In the genomic region with DNA sequence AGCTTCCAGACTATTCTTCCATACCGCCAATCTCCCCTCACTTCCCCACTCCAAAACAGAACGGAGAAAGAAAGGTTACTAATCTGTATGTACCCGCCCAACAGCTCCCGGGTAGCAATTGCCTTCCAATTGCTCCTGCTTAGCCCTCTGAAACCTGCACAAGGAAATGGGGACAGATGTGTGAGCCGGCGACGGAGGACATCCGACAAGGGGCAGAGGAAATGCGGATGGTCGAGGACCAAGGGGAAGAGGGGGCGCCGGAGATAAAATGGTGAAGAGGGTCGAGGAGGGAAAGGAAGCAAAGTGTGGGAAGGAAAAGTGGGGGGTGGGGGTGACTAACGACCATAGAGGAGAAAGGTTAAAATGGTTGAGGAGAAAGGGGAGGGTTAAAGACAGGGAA, we compare ENCODE assay signal across 8 mouse cellular contexts. TPM values are rescaled to one million over a fixed set of nuclear protein-coding genes. Genes with fewer than 3 reads are reported as not detected.
DNase-seq lines count a peak whose midpoint lies in the region; ATAC-seq and TF ChIP-seq lines count a peak whose summit lies in the region.

No protein-coding gene starts in this region.

- H3K36me3 ChIP-seq in hindbrain, embryonic 11.5 days (ENCODE audit: control insufficient read depth, insufficient read depth, low read length): no peaks in the 10 kb centered on the region
- H3K36me3 ChIP-seq in liver, embryonic 16.5 days (ENCODE audit: control insufficient read depth, insufficient read depth): no peaks in the 10 kb centered on the region
- H3K36me3 ChIP-seq in thymus, adult 2 months (ENCODE audit: control insufficient read depth, insufficient read depth, low read length): no peaks in the 10 kb centered on the region

- TF ChIP-seq POLR2A in thymus, adult 2 months (IDR thresholded peaks at IDR 0.05; ENCODE audit: control insufficient read depth, extremely low read depth, insufficient read depth, low read length, poor library complexity): no peak

- H3K9me3 ChIP-seq in hindbrain, embryonic 11.5 days (ENCODE audit: control insufficient read depth, low read length): no peaks in the 10 kb centered on the region
- no peaks in the 10 kb centered on the region for H3K9me3 ChIP-seq in liver, embryonic 16.5 days (replicated peaks; ENCODE audit: control insufficient read depth, low read length)

- no peak for TF ChIP-seq CTCF in thymus, adult 2 months (IDR thresholded peaks at IDR 0.05; ENCODE audit: borderline replicate concordance, control insufficient read depth, extremely low read depth, insufficient read depth, low read length, poor library complexity)

- peak overlapping the region; percentile 87 for H3K4me3 ChIP-seq in hindbrain, embryonic 11.5 days (ENCODE audit: low read depth, low read length)
- H3K4me3 ChIP-seq in liver, embryonic 16.5 days (ENCODE audit: low read depth, low read length): peak overlapping the region; percentile 84
- peak overlapping the region; percentile 96 for H3K4me3 ChIP-seq in thymus, adult 2 months (ENCODE audit: control insufficient read depth, insufficient read depth, low read length)

- no peak for ATAC-seq in hindbrain, embryonic 11.5 days (ENCODE audit: low FRiP score)
- no peak for ATAC-seq in liver, embryonic 16.5 days (ENCODE audit: low read depth)

- WGBS in hindbrain, embryonic 11.5 days: 1% methylated on average over 14 of the region's 14 CpGs
- WGBS in liver, embryonic 16.5 days (ENCODE audit: insufficient replicate concordance): 2% methylated on average over 14 of the region's 14 CpGs
- WGBS in thymus, adult 2 months: 2% methylated on average over 14 of the region's 14 CpGs

- peak overlapping the region; percentile 87 for H3K27ac ChIP-seq in hindbrain, embryonic 11.5 days (ENCODE audit: low read depth, low read length)
- H3K27ac ChIP-seq in liver, embryonic 16.5 days (ENCODE audit: low read length): peak overlapping the region; percentile 77; the same call in 1 of the 2 replicates
- peak overlapping the region; percentile 8; the same call in 1 of the 2 replicates for H3K27ac ChIP-seq in thymus, adult 2 months (ENCODE audit: control insufficient read depth, insufficient read depth, low read length)

- no peaks in the 10 kb centered on the region for H3K27me3 ChIP-seq in hindbrain, embryonic 11.5 days (ENCODE audit: control insufficient read depth, insufficient read depth, low read length)
- no peaks in the 10 kb centered on the region for H3K27me3 ChIP-seq in liver, embryonic 16.5 days (ENCODE audit: control insufficient read depth, insufficient read depth, low read depth, low read length)
- H3K27me3 ChIP-seq in thymus, adult 2 months (ENCODE audit: control insufficient read depth, insufficient read depth, low read length): no peaks in the 10 kb centered on the region

- H3K4me1 ChIP-seq in hindbrain, embryonic 11.5 days (replicated peaks; ENCODE audit: control insufficient read depth, insufficient read depth, low read length): peaks cover 4% of the 10 kb centered on the region
- peaks cover 10% of the 10 kb centered on the region for H3K4me1 ChIP-seq in liver, embryonic 16.5 days (ENCODE audit: control insufficient read depth, low read depth, low read length)
- H3K4me1 ChIP-seq in thymus, adult 2 months (replicated peaks; ENCODE audit: control insufficient read depth, insufficient read depth, low read length): peaks cover 10% of the 10 kb centered on the region; the same call in 1 of the 2 replicates

- peak; percentile 12 to 25 for DNase-seq in cerebellum, postnatal 36 days
- DNase-seq in cerebellum, adult 8-10 months: no peak
- peak; percentile 15 for DNase-seq in ovary, postnatal 36 days (ENCODE audit: low spot score)
- DNase-seq in ovary, adult 18-20 months (ENCODE audit: low spot score): no peak
- peak; percentile 48 for DNase-seq in hindbrain, embryonic 11.5 days (ENCODE audit: low spot score)
- DNase-seq in thymus, adult 2 months: peak; percentile 45
- DNase-seq in layer of hippocampus, adult 9-11 months: no peak

- H3K9ac ChIP-seq in hindbrain, embryonic 11.5 days (ENCODE audit: low read depth, low read length): peak overlapping the region; percentile 96
- peak overlapping the region; percentile 89 for H3K9ac ChIP-seq in liver, embryonic 16.5 days (ENCODE audit: low read depth, low read length)

- H3K4me2 ChIP-seq in hindbrain, embryonic 11.5 days (replicated peaks; ENCODE audit: low read depth, low read length): peak overlapping the region; percentile 81
- peak overlapping the region; percentile 96 for H3K4me2 ChIP-seq in liver, embryonic 16.5 days (ENCODE audit: low read depth, low read length)

RNA-seq across cellular contexts. Expression of gene Zyg11b, which starts 0.6 kb away (rescaled TPM):
- polyA plus RNA-seq in hindbrain, embryonic 11.5 days (2014; fragmentation: Nextera tagmentation; extraction: Ambion mirVana): 18.6 and 22.2 TPM in 2 replicates
- 2.3 and 3.1 TPM in 2 replicates for polyA plus RNA-seq in liver, embryonic 16.5 days (2015; fragmentation: Nextera tagmentation; extraction: Ambion mirVana)
- polyA plus RNA-seq in thymus, adult 2 months (2012; rRNA removed): 18.0 and 18.7 TPM in 2 replicates

RNA-seq across cellular contexts. Expression of gene Coa7, which starts 27.7 kb away (rescaled TPM):
- 42.1 and 53.1 TPM in 2 replicates for polyA plus RNA-seq in hindbrain, embryonic 11.5 days (2014; fragmentation: Nextera tagmentation; extraction: Ambion mirVana)
- polyA plus RNA-seq in liver, embryonic 16.5 days (2015; fragmentation: Nextera tagmentation; extraction: Ambion mirVana): 20.5 and 26.3 TPM in 2 replicates
- 9.4 and 10.0 TPM in 2 replicates for polyA plus RNA-seq in thymus, adult 2 months (2012; rRNA removed)

Comparison
In these comparisons a context has a peak if more than half of its experiments do, and no peak if none do; other contexts are left out.
1. DNase-seq: peak in cerebellum, postnatal 36 days (2 of 2), ovary, postnatal 36 days (single experiment), hindbrain, embryonic 11.5 days (single experiment) and thymus, adult 2 months (single experiment); none in cerebellum, adult 8-10 months (single experiment), ovary, adult 18-20 months (single experiment) and layer of hippocampus, adult 9-11 months (single experiment).
2. H3K27ac ChIP-seq: peak in every context shown above with its lines; median percentile 87 in hindbrain, embryonic 11.5 days; 77 in liver, embryonic 16.5 days; 8 in thymus, adult 2 months.
3. Peak in every context shown above with its lines, with median percentiles within 50 percentile points of each other: H3K4me3 ChIP-seq.